Mouse (Mus musculus): ENCODE measurements around the gene Pias3. TPM values are rescaled to one million over a fixed set of nuclear protein-coding genes. Genes with fewer than 3 reads are reported as not detected.

Pias3 gene
- total and polyA plus RNA-seq, 2 experiments: 1.7 to 8.1 TPM

DNA sequence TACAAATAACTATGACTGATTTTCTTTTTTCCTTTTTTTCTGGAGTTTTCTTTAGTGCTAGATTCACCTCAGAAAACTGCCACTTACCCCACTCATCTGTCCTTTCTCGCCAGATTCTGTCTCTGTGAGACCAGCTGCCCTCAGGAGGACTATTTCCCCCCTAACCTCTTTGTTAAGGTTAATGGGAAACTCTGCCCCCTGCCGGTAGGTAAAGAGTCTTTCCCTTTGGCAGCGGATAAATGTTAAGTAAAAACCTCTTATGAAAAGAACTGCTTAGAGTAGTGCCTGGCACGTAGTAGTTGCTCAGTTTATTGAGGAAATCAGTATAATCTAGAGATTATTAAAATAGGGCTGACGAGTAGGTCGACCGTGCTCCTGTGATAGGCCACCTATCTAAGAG, 4.2 kb downstream of the Pias3 start:
- peaks cover 6% of the 10 kb centered on the region; the same call in 1 of the 2 replicates for H3K79me2 ChIP-seq (ENCODE audit: control insufficient read depth, insufficient read depth, low read length)
- H3K27ac ChIP-seq (replicated peaks; ENCODE audit: insufficient read depth, low read depth, low read length): no peak overlapping the region
- 69% methylated on average over 7 of the region's 7 CpGs for WGBS
- H3K4me3 ChIP-seq (ENCODE audit: insufficient read depth, low read depth, low read length): no peak overlapping the region
- peaks cover 2% of the 10 kb centered on the region for H3K4me1 ChIP-seq (ENCODE audit: control insufficient read depth, insufficient read depth, low read length)
- TF ChIP-seq CTCF (IDR thresholded peaks at IDR 0.05; ENCODE audit: low read depth, low read length): no peak; the same call in 1 of the 2 replicates
- TF ChIP-seq POLR2A (IDR thresholded peaks at IDR 0.05; ENCODE audit: extremely low read depth, insufficient read depth, low read length): no peak
- no peaks in the 10 kb centered on the region for H3K27me3 ChIP-seq (ENCODE audit: control insufficient read depth, insufficient read depth, low read length)
- no peak overlapping the region for H3K9ac ChIP-seq (ENCODE audit: low read depth, low read length)
- DNase-seq (ENCODE audit: extremely low read depth, low read depth, low spot score): no peak
- peaks cover 10% of the 10 kb centered on the region for H3K36me3 ChIP-seq (ENCODE audit: control insufficient read depth, insufficient read depth, low read length)

DNA sequence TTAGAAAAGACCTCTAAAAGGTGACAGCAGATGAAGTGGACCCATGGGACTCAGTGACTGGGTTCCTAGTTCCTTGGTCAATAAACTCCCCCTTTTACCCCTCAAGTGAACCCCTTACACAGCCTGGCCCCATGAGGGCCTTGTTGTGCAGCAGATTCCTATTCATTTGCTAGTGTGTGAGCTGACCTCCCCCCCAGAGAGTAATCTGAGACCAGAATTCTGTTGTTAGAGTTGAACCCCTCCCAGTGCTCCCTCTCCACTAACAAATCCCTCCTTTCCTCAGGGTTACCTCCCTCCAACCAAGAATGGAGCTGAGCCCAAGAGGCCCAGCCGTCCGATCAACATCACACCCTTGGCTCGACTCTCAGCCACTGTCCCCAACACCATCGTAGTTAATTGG, 4.8 kb downstream of the Pias3 start:
- Histone ChIP-seq H3K36me3 (ENCODE audit: control insufficient read depth, insufficient read depth, low read length) (peaks cover 10% of the 10 kb centered on the region), H3K4me1 (ENCODE audit: control insufficient read depth, insufficient read depth, low read length) (peaks cover under 1% of the 10 kb centered on the region), H3K4me3 (ENCODE audit: insufficient read depth, low read depth, low read length) (no peak overlapping the region), H3K27ac (replicated peaks; ENCODE audit: insufficient read depth, low read depth, low read length) (no peak overlapping the region), H3K79me2 (ENCODE audit: control insufficient read depth, insufficient read depth, low read length) (peaks cover 6% of the 10 kb centered on the region; the same call in 1 of the 2 replicates), H3K9ac (ENCODE audit: low read depth, low read length) (no peak overlapping the region), H3K27me3 (ENCODE audit: control insufficient read depth, insufficient read depth, low read length) (no peaks in the 10 kb centered on the region)
- 96% methylated on average over 4 of the region's 4 CpGs for WGBS
- no peak for DNase-seq (ENCODE audit: extremely low read depth, low read depth, low spot score)
- TF ChIP-seq CTCF (IDR thresholded peaks at IDR 0.05; ENCODE audit: low read depth, low read length) (no peak), POLR2A (IDR thresholded peaks at IDR 0.05; ENCODE audit: extremely low read depth, insufficient read depth, low read length) (no peak)

GRCm38 (mm10) chr3:96704778-96705177, 8.6 kb downstream of the Pias3 start:
- no peak overlapping the region for H3K9ac ChIP-seq (ENCODE audit: low read depth, low read length)

GRCm38 (mm10) chr3:96706217-96706616, 10.0 kb downstream of the Pias3 start:
- no peak for DNase-seq (ENCODE audit: extremely low read depth, low read depth, low spot score)
- 92% methylated on average over 11 of the region's 11 CpGs for WGBS
- Histone ChIP-seq H3K27ac (replicated peaks; ENCODE audit: insufficient read depth, low read depth, low read length) (no peak overlapping the region), H3K36me3 (ENCODE audit: control insufficient read depth, insufficient read depth, low read length) (peaks cover 16% of the 10 kb centered on the region), H3K4me1 (ENCODE audit: control insufficient read depth, insufficient read depth, low read length) (no peaks in the 10 kb centered on the region), H3K79me2 (ENCODE audit: control insufficient read depth, insufficient read depth, low read length) (no peaks in the 10 kb centered on the region), H3K27me3 (ENCODE audit: control insufficient read depth, insufficient read depth, low read length) (no peaks in the 10 kb centered on the region), H3K4me3 (ENCODE audit: insufficient read depth, low read depth, low read length) (no peak overlapping the region), H3K9ac (ENCODE audit: low read depth, low read length) (no peak overlapping the region)
- TF ChIP-seq CTCF (IDR thresholded peaks at IDR 0.05; ENCODE audit: low read depth, low read length) (no peak), POLR2A (IDR thresholded peaks at IDR 0.05; ENCODE audit: extremely low read depth, insufficient read depth, low read length) (no peak)

More at GRCm38 (mm10) chr3:96704778-96705177, 8.6 kb downstream of the Pias3 start:
- Histone ChIP-seq H3K79me2 (ENCODE audit: control insufficient read depth, insufficient read depth, low read length) (no peaks in the 10 kb centered on the region), H3K27me3 (ENCODE audit: control insufficient read depth, insufficient read depth, low read length) (no peaks in the 10 kb centered on the region), H3K4me1 (ENCODE audit: control insufficient read depth, insufficient read depth, low read length) (no peaks in the 10 kb centered on the region), H3K4me3 (ENCODE audit: insufficient read depth, low read depth, low read length) (no peak overlapping the region), H3K36me3 (ENCODE audit: control insufficient read depth, insufficient read depth, low read length) (peaks cover 10% of the 10 kb centered on the region), H3K27ac (replicated peaks; ENCODE audit: insufficient read depth, low read depth, low read length) (no peak overlapping the region)
- DNase-seq (ENCODE audit: extremely low read depth, low read depth, low spot score): no peak
- TF ChIP-seq POLR2A (IDR thresholded peaks at IDR 0.05; ENCODE audit: extremely low read depth, insufficient read depth, low read length): no peak
- TF ChIP-seq CTCF (IDR thresholded peaks at IDR 0.05; ENCODE audit: low read depth, low read length): peak; percentile 54
- WGBS: 81% methylated on average over 11 of the region's 11 CpGs

DNA sequence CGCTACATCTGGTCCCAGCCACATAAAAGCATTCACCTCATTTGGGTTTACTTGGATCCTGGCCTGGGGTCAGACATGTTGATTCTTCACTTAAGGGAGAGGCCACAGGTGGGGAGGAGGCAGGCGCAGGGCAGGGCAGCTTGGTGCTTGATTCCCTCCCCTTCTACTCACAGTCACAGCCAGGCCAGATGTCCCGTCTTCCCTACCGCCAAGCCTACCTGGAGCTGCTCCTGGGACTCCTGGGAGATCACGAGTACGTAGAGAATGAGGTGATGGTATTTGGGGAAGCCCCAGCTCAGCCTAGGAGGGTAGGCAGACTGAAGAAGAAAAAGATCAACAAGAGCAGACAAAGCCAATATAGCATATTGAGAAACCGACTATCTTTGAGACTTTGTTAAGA, 10.8 kb downstream of the Pias3 start:
- TF ChIP-seq POLR2A (IDR thresholded peaks at IDR 0.05; ENCODE audit: extremely low read depth, insufficient read depth, low read length): no peak
- no peak for TF ChIP-seq CTCF (IDR thresholded peaks at IDR 0.05; ENCODE audit: low read depth, low read length)
- no peak overlapping the region for H3K9ac ChIP-seq (ENCODE audit: low read depth, low read length)
- H3K27me3 ChIP-seq (ENCODE audit: control insufficient read depth, insufficient read depth, low read length): no peaks in the 10 kb centered on the region
- H3K36me3 ChIP-seq (ENCODE audit: control insufficient read depth, insufficient read depth, low read length): peaks cover 17% of the 10 kb centered on the region
- H3K4me3 ChIP-seq (ENCODE audit: insufficient read depth, low read depth, low read length): no peak overlapping the region
- no peak for DNase-seq (ENCODE audit: extremely low read depth, low read depth, low spot score)
- H3K79me2 ChIP-seq (ENCODE audit: control insufficient read depth, insufficient read depth, low read length): no peaks in the 10 kb centered on the region
- H3K27ac ChIP-seq (replicated peaks; ENCODE audit: insufficient read depth, low read depth, low read length): no peak overlapping the region
- WGBS: 75% methylated on average over 7 of the region's 7 CpGs
- H3K4me1 ChIP-seq (ENCODE audit: control insufficient read depth, insufficient read depth, low read length): no peaks in the 10 kb centered on the region

- H3K9ac ChIP-seq (ENCODE audit: low read depth, low read length): peak within 1 kb of the TSS; percentile 79
Observed at GRCm38 (mm10) chr3:96707903-96708683, 11.9 kb downstream of the Pias3 start, which contains the start of gene Nudt17. TSS of gene Nudt17 (minus strand) at chr3:96708562.

More at GRCm38 (mm10) chr3:96707903-96708683, 11.9 kb downstream of the Pias3 start, which contains the start of gene Nudt17:
- peak within 1 kb of the TSS; percentile 66; the same call in 1 of the 2 replicates for H3K4me3 ChIP-seq (ENCODE audit: insufficient read depth, low read depth, low read length)
- peaks cover 27% of the 10 kb centered on the region for H3K36me3 ChIP-seq (ENCODE audit: control insufficient read depth, insufficient read depth, low read length)
- TF ChIP-seq CTCF (IDR thresholded peaks at IDR 0.05; ENCODE audit: low read depth, low read length) (peak; percentile 89), POLR2A (IDR thresholded peaks at IDR 0.05; ENCODE audit: extremely low read depth, insufficient read depth, low read length) (no peak)
- peak; percentile 29 for DNase-seq (ENCODE audit: extremely low read depth, low read depth, low spot score)
- H3K27ac ChIP-seq (replicated peaks; ENCODE audit: insufficient read depth, low read depth, low read length): no peak within 1 kb of the TSS
- no peaks in the 10 kb centered on the region for H3K27me3 ChIP-seq (ENCODE audit: control insufficient read depth, insufficient read depth, low read length)
- H3K4me1 ChIP-seq (ENCODE audit: control insufficient read depth, insufficient read depth, low read length): no peaks in the 10 kb centered on the region
- H3K79me2 ChIP-seq (ENCODE audit: control insufficient read depth, insufficient read depth, low read length): no peaks in the 10 kb centered on the region
- WGBS: 5% methylated on average over 42 of the region's 42 CpGs

Measured in liver, adult 2 months (tissue).